ENCODE assay signal across 9 mouse cellular contexts in genomic region chr12:51699623-51700393, GRCm38 (mm10). TPM values are rescaled to one million over a fixed set of nuclear protein-coding genes. Genes with fewer than 3 reads are reported as not detected.
DNase-seq lines count a peak whose midpoint lies in the region; ATAC-seq lines count a peak whose summit lies in the region.
"Had no signal": no experiment of that assay in that cellular context is flagged by ENCODE, and none has a peak within 500 bp of the region (broad histone marks: within the 10 kb centered on the region; RNA-seq: fewer than 3 reads in every experiment).

No protein-coding gene starts in this region.

- H3K27ac ChIP-seq in kidney, embryonic 16.5 days (ENCODE audit: low read length) = no peak overlapping the region
- H3K27ac ChIP-seq in hindbrain, embryonic 11.5 days (ENCODE audit: low read depth, low read length) = no peak overlapping the region
- H3K27ac ChIP-seq: hindbrain, embryonic 12.5 days had no signal

- ATAC-seq in kidney, embryonic 16.5 days (ENCODE audit: low FRiP score, low TSS enrichment) = peak; percentile 69; the same call in 1 of the 2 replicates
- peak; percentile 93 for ATAC-seq in megakaryocyte progenitor cell, adult 5-6 weeks (replicated peaks; ENCODE audit: poor library complexity)
- no peak for ATAC-seq in hindbrain, embryonic 11.5 days (ENCODE audit: low FRiP score)

- no peak overlapping the region for H3K4me3 ChIP-seq in kidney, embryonic 16.5 days (ENCODE audit: low read length)
- H3K4me3 ChIP-seq in hindbrain, embryonic 11.5 days (ENCODE audit: low read depth, low read length) = no peak overlapping the region
- H3K4me3 ChIP-seq: hindbrain, embryonic 12.5 days had no signal

- DNase-seq in adrenal gland, postnatal 36 days = peak; percentile 15 to 39
- no peak for DNase-seq in adrenal gland, adult 8-10 months
- DNase-seq in kidney, adult 9 months = no peak
- DNase-seq in c-Kit-positive CD71-positive TER-119-positive erythroid progenitor cells, embryonic 14.5 days (ENCODE audit: low spot score) = peak; percentile 84
- no peak for DNase-seq in left cerebral cortex, postnatal 36 days (ENCODE audit: low spot score in 2 of 2)
- no peak for DNase-seq in hindbrain, embryonic 11.5 days (ENCODE audit: low spot score)

- no peaks in the 10 kb centered on the region for H3K27me3 ChIP-seq in kidney, embryonic 16.5 days (ENCODE audit: insufficient read depth, low read length)
- no peaks in the 10 kb centered on the region for H3K27me3 ChIP-seq in hindbrain, embryonic 11.5 days (ENCODE audit: control insufficient read depth, insufficient read depth, low read length)
- H3K27me3 ChIP-seq: hindbrain, embryonic 12.5 days had no signal

- no peaks in the 10 kb centered on the region for H3K36me3 ChIP-seq in kidney, embryonic 16.5 days (ENCODE audit: insufficient read depth, low read length)
- no peaks in the 10 kb centered on the region for H3K36me3 ChIP-seq in hindbrain, embryonic 11.5 days (ENCODE audit: control insufficient read depth, insufficient read depth, low read length)
- H3K36me3 ChIP-seq: hindbrain, embryonic 12.5 days had no signal

- no peak overlapping the region for H3K9ac ChIP-seq in kidney, embryonic 16.5 days (replicated peaks; ENCODE audit: low read length)
- no peak overlapping the region for H3K9ac ChIP-seq in hindbrain, embryonic 11.5 days (ENCODE audit: low read depth, low read length)
- H3K9ac ChIP-seq: hindbrain, embryonic 12.5 days had no signal

- H3K9me3 ChIP-seq in kidney, embryonic 16.5 days (ENCODE audit: low read length) = no peaks in the 10 kb centered on the region
- H3K9me3 ChIP-seq in hindbrain, embryonic 11.5 days (ENCODE audit: control insufficient read depth, low read length) = no peaks in the 10 kb centered on the region
- H3K9me3 ChIP-seq: hindbrain, embryonic 12.5 days had no signal

- peaks cover 5% of the 10 kb centered on the region; the same call in 1 of the 2 replicates for H3K4me1 ChIP-seq in kidney, embryonic 16.5 days (ENCODE audit: insufficient read depth, low read length)
- H3K4me1 ChIP-seq in hindbrain, embryonic 11.5 days (replicated peaks; ENCODE audit: control insufficient read depth, insufficient read depth, low read length) = peaks cover 3% of the 10 kb centered on the region; the same call in 1 of the 2 replicates

- intact Hi-C loops in left cerebral cortex, postnatal 36 days (cut with DNase I) = no loop called here

- H3K4me2 ChIP-seq in kidney, embryonic 16.5 days (replicated peaks; ENCODE audit: low read depth, low read length) = no peak overlapping the region
- no peak overlapping the region for H3K4me2 ChIP-seq in hindbrain, embryonic 11.5 days (replicated peaks; ENCODE audit: low read depth, low read length)
- H3K4me2 ChIP-seq: hindbrain, embryonic 12.5 days had no signal

- WGBS in kidney, embryonic 16.5 days = 55% methylated on average over 8 of the region's 8 CpGs
- WGBS in hindbrain, embryonic 11.5 days = 57% methylated on average over 8 of the region's 8 CpGs

RNA-seq across cellular contexts. Expression of gene Strn3, which starts 8.1 kb away (rescaled TPM):
- 10 to 100 TPM; 89.0 to 96.2 TPM for total RNA-seq in adrenal gland, postnatal 36 days (2021)
- total RNA-seq in adrenal gland, adult 8-10 months (2022) = 10 to 100 TPM; 78.4 to 95.1 (median 87.9) TPM
- polyA plus RNA-seq in kidney, embryonic 16.5 days (2015; fragmentation: Nextera tagmentation; extraction: Ambion mirVana) = 38.5 and 41.8 TPM in 2 replicates
- 34.8 and 36.5 TPM in 2 replicates for total RNA-seq in megakaryocyte progenitor cell, adult 5-6 weeks (2015)
- total RNA-seq in megakaryocyte progenitor cell, adult 5-6 weeks (2017) = 47.9 and 69.3 TPM in 2 replicates
- total RNA-seq in left cerebral cortex, postnatal 36 days (2021) = 10 to 100 TPM; 78.0 to 94.4 TPM
- polyA plus RNA-seq in hindbrain, embryonic 11.5 days (2014; fragmentation: Nextera tagmentation; extraction: Ambion mirVana) = 57.7 and 60.7 TPM in 2 replicates

RNA-seq across cellular contexts. Expression of gene Ap4s1, which starts 9.0 kb away (rescaled TPM):
- 10 to 100 TPM; 26.3 to 26.7 TPM for total RNA-seq in adrenal gland, postnatal 36 days (2021)
- total RNA-seq in adrenal gland, adult 8-10 months (2022) = 10 to 100 TPM; 23.6 to 25.1 (median 24.0) TPM
- 28.3 and 30.0 TPM in 2 replicates for polyA plus RNA-seq in kidney, embryonic 16.5 days (2015; fragmentation: Nextera tagmentation; extraction: Ambion mirVana)
- total RNA-seq in megakaryocyte progenitor cell, adult 5-6 weeks (2015) = 35.4 and 40.2 TPM in 2 replicates
- total RNA-seq in megakaryocyte progenitor cell, adult 5-6 weeks (2017) = 20.9 and 23.8 TPM in 2 replicates
- 10 to 100 TPM; 56.2 to 56.7 TPM for total RNA-seq in left cerebral cortex, postnatal 36 days (2021)
- 55.2 and 57.8 TPM in 2 replicates for polyA plus RNA-seq in hindbrain, embryonic 11.5 days (2014; fragmentation: Nextera tagmentation; extraction: Ambion mirVana)

Comparison
In these comparisons a context has a peak if more than half of its experiments do, and no peak if none do; other contexts are left out.
1. DNase-seq: peak in adrenal gland, postnatal 36 days (2 of 2) and c-Kit-positive CD71-positive TER-119-positive erythroid progenitor cells, embryonic 14.5 days (single experiment); none in adrenal gland, adult 8-10 months (single experiment), kidney, adult 9 months (single experiment), left cerebral cortex, postnatal 36 days (0 of 2) and hindbrain, embryonic 11.5 days (single experiment).